Mouse (Mus musculus): ENCODE measurements around the gene Osgin1. TPM values are rescaled to one million over a fixed set of nuclear protein-coding genes. Genes with fewer than 3 reads are reported as not detected.

Gene Osgin1
- polyA plus RNA-seq, 1 experiment from 2014 or later: 138 TPM

GRCm38 (mm10) chr8:119426069-119426735, 7.7 kb upstream of the Osgin1 start:
- WGBS (ENCODE audit: insufficient replicate concordance): 48% methylated on average over 6 of the region's 6 CpGs
- Histone ChIP-seq H3K27me3 (ENCODE audit: insufficient read depth, low read length) (no peaks in the 10 kb centered on the region), H3K36me3 (replicated peaks; ENCODE audit: insufficient read depth, low read length) (no peaks in the 10 kb centered on the region), H3K4me2 (ENCODE audit: low read depth, low read length) (peak overlapping the region; percentile 70), H3K9ac (replicated peaks) (peak overlapping the region; percentile 58; the same call in 1 of the 2 replicates), H3K27ac (ENCODE audit: low read depth) (peak overlapping the region; percentile 97), H3K9me3 (ENCODE audit: low read length) (no peaks in the 10 kb centered on the region), H3K4me1 (ENCODE audit: insufficient read depth) (peaks cover 87% of the 10 kb centered on the region), H3K4me3 (ENCODE audit: low read depth, low read length) (peak overlapping the region; percentile 18; the same call in 1 of the 2 replicates)
- TF ChIP-seq CTCF (IDR thresholded peaks at IDR 0.05; ENCODE audit: low read depth): no peak
- no peak for TF ChIP-seq EP300 (IDR thresholded peaks at IDR 0.05; ENCODE audit: low read depth)
- no peak for DNase-seq
- ATAC-seq: no peak

GRCm38 (mm10) chr8:119427634-119428349, 6.1 kb upstream of the Osgin1 start:
- H3K4me3 ChIP-seq (ENCODE audit: low read depth, low read length): no peak overlapping the region
- H3K9ac ChIP-seq (replicated peaks): peak overlapping the region; percentile 18
- DNase-seq (no peak), ATAC-seq (no peak)
- H3K9me3 ChIP-seq (ENCODE audit: low read length): no peaks in the 10 kb centered on the region
- peak overlapping the region; percentile 95 for H3K27ac ChIP-seq (ENCODE audit: low read depth)
- no peaks in the 10 kb centered on the region for H3K36me3 ChIP-seq (replicated peaks; ENCODE audit: insufficient read depth, low read length)
- no peak for TF ChIP-seq EP300 (IDR thresholded peaks at IDR 0.05; ENCODE audit: low read depth)
- no peak for TF ChIP-seq CTCF (IDR thresholded peaks at IDR 0.05; ENCODE audit: low read depth)
- 65% methylated on average over 11 of the region's 12 CpGs for WGBS (ENCODE audit: insufficient replicate concordance)
- H3K4me1 ChIP-seq (ENCODE audit: insufficient read depth): peaks cover 79% of the 10 kb centered on the region
- peak overlapping the region; percentile 45 for H3K4me2 ChIP-seq (ENCODE audit: low read depth, low read length)
- H3K27me3 ChIP-seq (ENCODE audit: insufficient read depth, low read length): no peaks in the 10 kb centered on the region

- 64% methylated on average over 7 of the region's 7 CpGs for WGBS (ENCODE audit: insufficient replicate concordance)
- DNase-seq (no peak), ATAC-seq (no peak)
- Histone ChIP-seq H3K9ac (replicated peaks) (peak overlapping the region; percentile 50), H3K4me1 (ENCODE audit: insufficient read depth) (peaks cover 79% of the 10 kb centered on the region), H3K27me3 (ENCODE audit: insufficient read depth, low read length) (no peaks in the 10 kb centered on the region), H3K9me3 (ENCODE audit: low read length) (no peaks in the 10 kb centered on the region), H3K4me3 (ENCODE audit: low read depth, low read length) (no peak overlapping the region), H3K27ac (ENCODE audit: low read depth) (peak overlapping the region; percentile 95), H3K36me3 (replicated peaks; ENCODE audit: insufficient read depth, low read length) (no peaks in the 10 kb centered on the region), H3K4me2 (ENCODE audit: low read depth, low read length) (peak overlapping the region; percentile 45)
- TF ChIP-seq EP300 (IDR thresholded peaks at IDR 0.05; ENCODE audit: low read depth) (no peak), CTCF (IDR thresholded peaks at IDR 0.05; ENCODE audit: low read depth) (no peak)
Measured at GRCm38 (mm10) chr8:119428350-119428740, 5.6 kb upstream of the Osgin1 start.

GRCm38 (mm10) chr8:119428766-119429327, 5.1 kb upstream of the Osgin1 start:
- no peaks in the 10 kb centered on the region for H3K36me3 ChIP-seq (replicated peaks; ENCODE audit: insufficient read depth, low read length)
- H3K9me3 ChIP-seq (ENCODE audit: low read length): no peaks in the 10 kb centered on the region
- no peak for TF ChIP-seq EP300 (IDR thresholded peaks at IDR 0.05; ENCODE audit: low read depth)
- no peak for TF ChIP-seq CTCF (IDR thresholded peaks at IDR 0.05; ENCODE audit: low read depth)
- 49% methylated on average over 5 of the region's 5 CpGs for WGBS (ENCODE audit: insufficient replicate concordance)
- ATAC-seq (no peak), DNase-seq (no peak)
- peaks cover 77% of the 10 kb centered on the region for H3K4me1 ChIP-seq (ENCODE audit: insufficient read depth)
- peak overlapping the region; percentile 45 for H3K4me2 ChIP-seq (ENCODE audit: low read depth, low read length)
- H3K9ac ChIP-seq (replicated peaks): peak overlapping the region; percentile 50
- peak overlapping the region; percentile 95 for H3K27ac ChIP-seq (ENCODE audit: low read depth)
- H3K27me3 ChIP-seq (ENCODE audit: insufficient read depth, low read length): no peaks in the 10 kb centered on the region
- H3K4me3 ChIP-seq (ENCODE audit: low read depth, low read length): no peak overlapping the region

- Histone ChIP-seq H3K4me2 (ENCODE audit: low read depth, low read length) (peak overlapping the region; percentile 13; the same call in 1 of the 2 replicates), H3K4me1 (ENCODE audit: insufficient read depth) (peaks cover 70% of the 10 kb centered on the region), H3K9me3 (ENCODE audit: low read length) (no peaks in the 10 kb centered on the region), H3K27me3 (ENCODE audit: insufficient read depth, low read length) (no peaks in the 10 kb centered on the region), H3K36me3 (replicated peaks; ENCODE audit: insufficient read depth, low read length) (no peaks in the 10 kb centered on the region), H3K9ac (replicated peaks) (peak overlapping the region; percentile 50; the same call in 1 of the 2 replicates), H3K4me3 (ENCODE audit: low read depth, low read length) (no peak overlapping the region), H3K27ac (ENCODE audit: low read depth) (peak overlapping the region; percentile 95)
- no peak for DNase-seq
- ATAC-seq: peak; percentile 17
- TF ChIP-seq EP300 (IDR thresholded peaks at IDR 0.05; ENCODE audit: low read depth) (peak; percentile 31), CTCF (IDR thresholded peaks at IDR 0.05; ENCODE audit: low read depth) (no peak)
- WGBS (ENCODE audit: insufficient replicate concordance): 54% methylated on average over 3 of the region's 3 CpGs
Measured at GRCm38 (mm10) chr8:119429552-119429951, 4.4 kb upstream of the Osgin1 start.

- 43% methylated on average over 8 of the region's 8 CpGs for WGBS (ENCODE audit: insufficient replicate concordance)
- H3K9ac ChIP-seq (replicated peaks): peak overlapping the region; percentile 26; the same call in 1 of the 2 replicates
- no peaks in the 10 kb centered on the region for H3K9me3 ChIP-seq (ENCODE audit: low read length)
- no peaks in the 10 kb centered on the region for H3K27me3 ChIP-seq (ENCODE audit: insufficient read depth, low read length)
- peak overlapping the region; percentile 13; the same call in 1 of the 2 replicates for H3K4me2 ChIP-seq (ENCODE audit: low read depth, low read length)
- DNase-seq (peak; percentile 71), ATAC-seq (peak; percentile 71)
- peak overlapping the region; percentile 95 for H3K27ac ChIP-seq (ENCODE audit: low read depth)
- no peaks in the 10 kb centered on the region for H3K36me3 ChIP-seq (replicated peaks; ENCODE audit: insufficient read depth, low read length)
- no peak overlapping the region for H3K4me3 ChIP-seq (ENCODE audit: low read depth, low read length)
- peaks cover 68% of the 10 kb centered on the region for H3K4me1 ChIP-seq (ENCODE audit: insufficient read depth)
- peak; percentile 78; the same call in 1 of the 2 replicates for TF ChIP-seq EP300 (IDR thresholded peaks at IDR 0.05; ENCODE audit: low read depth)
- TF ChIP-seq CTCF (IDR thresholded peaks at IDR 0.05; ENCODE audit: low read depth): no peak
Measured at GRCm38 (mm10) chr8:119430250-119430649, 3.7 kb upstream of the Osgin1 start.
